Mouse (Mus musculus): ENCODE measurements around the gene Armh3. TPM values are rescaled to one million over a fixed set of nuclear protein-coding genes. Genes with fewer than 3 reads are reported as not detected.
"Not testable (repeated sequence)": the region's sequence is repeated elsewhere in the genome, so short reads cannot be mapped to it uniquely, and the experiment has no call there.

Armh3 gene
- polyA plus RNA-seq, 1 experiment from 2014 or later, result 23.1 TPM

- Histone ChIP-seq H3K4me2 (peak overlapping the region; percentile 63; the same call in 1 of the 2 replicates), H3K9ac (no peak overlapping the region), H3K27ac (replicated peaks) (no peak overlapping the region), H3K36me3 (0 out of 2 replicates have a peak, but pooled peaks cover 4% of the 10 kb centered on the region), H3K4me3 (no peak overlapping the region), H3K4me1 (replicated peaks) (peaks cover 31% of the 10 kb centered on the region), H3K9me3 (no peaks in the 10 kb centered on the region), H3K27me3 (0 out of 2 replicates have a peak, but pooled peaks cover 10% of the 10 kb centered on the region)
- ATAC-seq (ENCODE audit: low FRiP score, low read depth), result no peak
- 67% methylated on average over 1 of the region's 1 CpGs for WGBS
Measured at GRCm38 (mm10) chr19:45999378-45999777, 1.1 kb upstream of the Armh3 start.

GRCm38 (mm10) chr19:45998694-45999217, 468 bp upstream of the Armh3 start:
- Histone ChIP-seq H3K4me3 (peak overlapping the region; percentile 81), H3K27ac (replicated peaks) (peak overlapping the region; percentile 74), H3K4me1 (replicated peaks) (peaks cover 25% of the 10 kb centered on the region), H3K36me3 (0 out of 2 replicates have a peak, but pooled peaks cover 4% of the 10 kb centered on the region), H3K9me3 (no peaks in the 10 kb centered on the region), H3K27me3 (0 out of 2 replicates have a peak, but pooled peaks cover 10% of the 10 kb centered on the region), H3K9ac (peak overlapping the region; percentile 85), H3K4me2 (peak overlapping the region; percentile 63)
- peak; percentile 46; the same call in 1 of the 2 replicates for ATAC-seq (ENCODE audit: low FRiP score, low read depth)
- WGBS, result 10% methylated on average over 8 of the region's 8 CpGs

DNA sequence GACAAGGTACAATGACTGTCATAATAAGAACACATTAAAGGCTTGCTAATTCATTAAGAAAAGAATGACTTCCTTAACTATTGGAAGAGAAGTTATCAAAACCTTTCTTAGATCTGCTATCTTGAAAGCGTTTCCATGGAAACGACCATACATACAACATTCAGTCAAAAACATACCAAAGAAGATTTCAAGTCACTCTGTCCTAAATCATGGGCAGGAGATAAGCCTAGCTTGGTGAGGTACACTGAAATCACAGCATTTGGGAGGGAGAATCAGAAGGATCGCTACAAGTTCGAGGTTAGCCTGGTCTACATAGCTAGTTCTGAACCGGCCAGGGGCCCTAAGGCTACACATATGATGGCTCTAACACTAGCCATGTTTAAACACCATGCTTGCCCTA, 923 bp downstream of the Armh3 start:
- Histone ChIP-seq H3K4me3 (peak overlapping the region; percentile 81), H3K4me1 (replicated peaks) (peaks cover 16% of the 10 kb centered on the region), H3K27ac (replicated peaks) (no peak overlapping the region), H3K27me3 (0 out of 2 replicates have a peak, but pooled peaks cover 9% of the 10 kb centered on the region), H3K4me2 (peak overlapping the region; percentile 63), H3K9me3 (no peaks in the 10 kb centered on the region), H3K9ac (peak overlapping the region; percentile 85; the same call in 1 of the 2 replicates), H3K36me3 (0 out of 2 replicates have a peak, but pooled peaks cover 4% of the 10 kb centered on the region)
- ATAC-seq (ENCODE audit: low FRiP score, low read depth), result no peak
- 70% methylated on average over 5 of the region's 5 CpGs for WGBS

GRCm38 (mm10) chr19:45993981-45994737, 4.1 kb downstream of the Armh3 start:
- 0 out of 2 replicates have a peak, but pooled peaks cover 4% of the 10 kb centered on the region for H3K36me3 ChIP-seq
- H3K27ac ChIP-seq (replicated peaks), result no peak overlapping the region
- H3K4me3 ChIP-seq, result no peak overlapping the region
- no peak overlapping the region for H3K9ac ChIP-seq
- H3K27me3 ChIP-seq, result no peaks in the 10 kb centered on the region
- peaks cover 16% of the 10 kb centered on the region for H3K4me1 ChIP-seq (replicated peaks)
- H3K4me2 ChIP-seq, result no peak overlapping the region
- H3K9me3 ChIP-seq, result no peaks in the 10 kb centered on the region
- 95% methylated on average over 13 of the region's 13 CpGs for WGBS
- no peak for ATAC-seq (ENCODE audit: low FRiP score, low read depth)

- not testable (repeated sequence) for H3K4me2 ChIP-seq; H3K9me3 ChIP-seq; H3K4me3 ChIP-seq; H3K9ac ChIP-seq; ATAC-seq (ENCODE audit: low FRiP score, low read depth); H3K27ac ChIP-seq (replicated peaks); H3K36me3 ChIP-seq; H3K27me3 ChIP-seq
- peaks cover 11% of the 10 kb centered on the region for H3K4me1 ChIP-seq (replicated peaks)
- WGBS, result 91% methylated on average over 6 of the region's 6 CpGs
Measured at GRCm38 (mm10) chr19:45993441-45993840, 4.8 kb downstream of the Armh3 start.

DNA sequence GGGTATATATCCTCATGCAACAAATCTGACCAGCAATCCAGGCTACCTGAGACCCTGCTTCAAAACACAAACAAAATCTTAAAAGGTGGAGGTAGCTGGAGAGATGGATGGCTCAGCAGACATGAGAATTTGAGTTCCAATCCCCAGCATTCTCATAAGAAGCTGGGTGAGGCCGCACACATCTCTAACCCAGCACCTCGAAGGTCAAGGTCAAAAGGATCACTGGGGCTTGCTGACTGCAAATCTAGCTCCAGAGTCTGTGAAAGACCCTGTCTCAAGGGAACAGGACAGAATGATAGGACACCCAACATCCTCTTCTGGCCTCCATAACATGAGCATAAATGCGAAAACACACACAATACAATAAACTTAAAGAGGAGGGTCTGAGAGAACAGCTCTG, 7.1 kb downstream of the Armh3 start:
- 0 out of 2 replicates have a peak, but pooled peaks cover 4% of the 10 kb centered on the region for H3K36me3 ChIP-seq
- H3K27ac ChIP-seq (replicated peaks), result no peak overlapping the region
- ATAC-seq (ENCODE audit: low FRiP score, low read depth), result no peak
- H3K4me3 ChIP-seq, result no peak overlapping the region
- no peaks in the 10 kb centered on the region for H3K27me3 ChIP-seq
- no peak overlapping the region for H3K9ac ChIP-seq
- H3K4me2 ChIP-seq, result no peak overlapping the region
- 95% methylated on average over 3 of the region's 3 CpGs for WGBS
- H3K9me3 ChIP-seq, result no peaks in the 10 kb centered on the region
- H3K4me1 ChIP-seq (replicated peaks), result no peaks in the 10 kb centered on the region

DNA sequence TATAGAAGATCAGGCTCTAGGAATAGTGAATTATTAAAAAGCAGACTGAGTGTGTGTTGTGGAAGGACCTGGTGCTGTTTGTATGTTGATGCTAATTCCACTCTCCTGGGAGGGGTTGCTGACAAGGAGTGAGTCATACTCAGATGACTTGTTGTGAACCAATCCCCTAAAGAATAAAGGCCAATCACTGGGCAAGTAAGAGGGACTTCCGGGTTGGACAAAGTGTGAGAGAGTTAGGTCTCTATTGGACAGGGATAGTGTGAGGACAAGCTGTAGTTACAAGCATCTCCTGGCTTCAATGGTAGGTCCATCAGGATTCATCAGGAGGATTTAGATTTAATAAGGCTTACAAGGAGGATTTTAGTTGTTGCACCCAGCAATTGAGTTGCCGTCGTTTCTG, 10.1 kb downstream of the Armh3 start:
- Histone ChIP-seq H3K9me3 (no peaks in the 10 kb centered on the region), H3K4me1 (replicated peaks) (no peaks in the 10 kb centered on the region), H3K27ac (replicated peaks) (no peak overlapping the region), H3K4me3 (no peak overlapping the region), H3K4me2 (no peak overlapping the region), H3K27me3 (no peaks in the 10 kb centered on the region), H3K9ac (no peak overlapping the region), H3K36me3 (no peaks in the 10 kb centered on the region)
- WGBS, result 95% methylated on average over 3 of the region's 3 CpGs
- ATAC-seq (ENCODE audit: low FRiP score, low read depth), result no peak

DNA sequence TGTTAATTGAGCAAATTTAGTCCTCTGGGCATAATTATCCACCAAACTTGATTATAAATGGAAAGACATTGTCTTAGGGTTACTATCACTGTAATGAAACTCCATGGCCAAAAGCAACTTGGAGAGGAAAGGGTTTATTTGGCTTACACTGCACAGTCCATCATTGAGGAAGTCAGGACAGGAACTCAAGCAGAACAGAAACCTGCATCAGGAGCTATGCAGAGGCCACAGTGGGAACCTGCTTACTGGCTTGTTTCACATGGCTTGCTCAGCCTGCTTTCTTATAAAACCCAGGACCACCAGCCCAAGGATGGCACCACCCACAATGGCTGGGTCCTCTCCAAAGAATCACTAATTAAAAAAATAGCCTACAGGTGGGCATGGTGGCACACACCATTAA, 13.9 kb downstream of the Armh3 start:
- ATAC-seq (ENCODE audit: low FRiP score, low read depth), result no peak
- H3K9me3 ChIP-seq, result no peaks in the 10 kb centered on the region
- no peak overlapping the region for H3K27ac ChIP-seq (replicated peaks)
- no peak overlapping the region for H3K4me2 ChIP-seq
- H3K4me3 ChIP-seq, result no peak overlapping the region
- H3K9ac ChIP-seq, result no peak overlapping the region
- no peaks in the 10 kb centered on the region for H3K4me1 ChIP-seq (replicated peaks)
- H3K27me3 ChIP-seq, result no peaks in the 10 kb centered on the region
- H3K36me3 ChIP-seq, result no peaks in the 10 kb centered on the region

DNA sequence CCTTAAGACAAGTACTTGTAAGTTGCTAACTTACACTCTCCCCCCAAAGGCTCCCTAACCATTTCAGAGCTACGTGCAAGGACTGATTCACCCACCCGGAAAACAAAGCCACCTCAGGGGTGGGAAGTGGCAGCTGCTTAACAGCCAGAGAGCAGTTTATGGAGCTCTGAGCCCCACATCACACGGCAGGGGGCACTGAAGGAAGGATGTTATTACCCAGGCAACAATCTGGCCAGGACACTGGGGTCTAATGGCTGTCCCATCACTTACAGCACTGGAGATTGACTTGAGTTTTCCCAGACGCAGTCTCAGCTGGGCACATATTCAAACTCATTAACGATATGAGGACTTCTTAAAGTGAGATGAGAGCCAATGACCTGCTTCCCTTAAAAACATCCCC, 37.5 kb downstream of the Armh3 start:
- H3K4me2 ChIP-seq, result no peak overlapping the region
- H3K36me3 ChIP-seq, result peaks cover 38% of the 10 kb centered on the region
- H3K9ac ChIP-seq, result no peak overlapping the region
- H3K9me3 ChIP-seq, result no peaks in the 10 kb centered on the region
- H3K4me3 ChIP-seq, result no peak overlapping the region
- ATAC-seq (ENCODE audit: low FRiP score, low read depth), result no peak
- H3K4me1 ChIP-seq (replicated peaks), result peaks cover 11% of the 10 kb centered on the region; the same call in 1 of the 2 replicates
- H3K27ac ChIP-seq (replicated peaks), result no peak overlapping the region
- 17% methylated on average over 5 of the region's 5 CpGs for WGBS
- no peaks in the 10 kb centered on the region for H3K27me3 ChIP-seq

GRCm38 (mm10) chr19:45956736-45957135, 41.6 kb downstream of the Armh3 start:
- Histone ChIP-seq H3K27ac (replicated peaks) (no peak overlapping the region), H3K9me3 (no peaks in the 10 kb centered on the region), H3K4me1 (replicated peaks) (peaks cover 11% of the 10 kb centered on the region; the same call in 1 of the 2 replicates), H3K4me2 (no peak overlapping the region), H3K27me3 (no peaks in the 10 kb centered on the region), H3K36me3 (peaks cover 33% of the 10 kb centered on the region), H3K4me3 (no peak overlapping the region), H3K9ac (no peak overlapping the region)
- no peak for ATAC-seq (ENCODE audit: low FRiP score, low read depth)
- 93% methylated on average over 7 of the region's 7 CpGs for WGBS

- Histone ChIP-seq H3K27ac (replicated peaks) (no peak overlapping the region), H3K9ac (no peak overlapping the region), H3K4me2 (no peak overlapping the region), H3K27me3 (no peaks in the 10 kb centered on the region), H3K4me1 (replicated peaks) (no peaks in the 10 kb centered on the region), H3K36me3 (peaks cover 43% of the 10 kb centered on the region), H3K4me3 (no peak overlapping the region), H3K9me3 (no peaks in the 10 kb centered on the region)
- 4% methylated on average over 3 of the region's 3 CpGs for WGBS
- ATAC-seq (ENCODE audit: low FRiP score, low read depth), result no peak
Measured at GRCm38 (mm10) chr19:45953286-45953685, 45.0 kb downstream of the Armh3 start.

DNA sequence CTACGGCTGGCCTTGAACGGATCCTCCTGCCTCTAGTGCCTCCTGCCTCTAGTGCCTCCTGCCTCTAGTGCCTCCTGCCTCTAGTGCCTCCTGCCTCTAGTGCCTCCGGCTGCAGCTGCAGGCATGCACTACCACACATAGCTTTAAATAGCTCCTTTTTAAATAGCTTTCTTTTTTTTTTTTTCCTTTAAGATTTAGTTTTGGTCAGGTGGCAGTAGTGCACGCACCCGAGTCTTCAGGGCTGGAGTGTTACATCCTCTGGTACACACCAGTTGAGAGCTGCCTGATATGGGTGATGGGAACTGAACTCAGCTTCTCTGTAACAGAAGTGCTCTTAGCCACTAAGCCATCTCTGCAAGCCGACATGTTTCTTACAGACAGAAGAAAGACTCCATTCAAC, 49.1 kb downstream of the Armh3 start:
- H3K4me3 ChIP-seq, result no peak overlapping the region
- H3K9ac ChIP-seq, result no peak overlapping the region
- WGBS, result 88% methylated on average over 6 of the region's 6 CpGs
- no peak overlapping the region for H3K4me2 ChIP-seq
- no peak for ATAC-seq (ENCODE audit: low FRiP score, low read depth)
- no peak overlapping the region for H3K27ac ChIP-seq (replicated peaks)
- H3K4me1 ChIP-seq (replicated peaks), result no peaks in the 10 kb centered on the region
- no peaks in the 10 kb centered on the region for H3K27me3 ChIP-seq
- H3K9me3 ChIP-seq, result no peaks in the 10 kb centered on the region
- peaks cover 35% of the 10 kb centered on the region for H3K36me3 ChIP-seq

Measured in hindbrain, embryonic 15.5 days (tissue).